Mouse (Mus musculus) embryonic facial prominence, embryonic 11.5 days (tissue): ENCODE data around the gene Rad9a. TPM values are rescaled to one million over a fixed set of nuclear protein-coding genes. Genes with fewer than 3 reads are reported as not detected.
A peak's percentile ranks its signal among the peaks of the same experiment; 100 is the strongest.

Experiments used
- ATAC-seq: fragments of 200-750 bp; cut with Nextera tagmentation; replicated peaks from 2 replicates; pipeline ENCODE4 v1.8.0; 2017; ENCODE audit warnings: low read depth; ENCODE audit not compliant: insufficient number of reproducible peaks, low FRiP score, low TSS enrichment
- DNase-seq: peaks from one replicate; pipeline ENCODE4 v3.0.0-alpha.2; 2015; ENCODE audit warnings: low spot score
- H3K27ac ChIP-seq: fragments of 300-500 bp; sonication (generic); replicated peaks from 2 replicates; pipeline ENCODE4 v1.5.1; 2014; ENCODE audit warnings: mild to moderate bottlenecking, low read depth, low read length, control low read depth
- H3K27me3 ChIP-seq: fragments of 300-500 bp; sonication (generic); 2 replicates; pipeline ENCODE4 v1.6.1; 2014; ENCODE audit warnings: mild to moderate bottlenecking, low read length, moderate library complexity, mixed read lengths; ENCODE audit not compliant: control insufficient read depth, insufficient read depth
- H3K36me3 ChIP-seq: fragments of 300-500 bp; sonication (generic); replicated peaks from 2 replicates; pipeline ENCODE4 v1.6.1; 2014; ENCODE audit warnings: low read depth, mild to moderate bottlenecking, low read length, moderate library complexity, mixed read lengths; ENCODE audit not compliant: control insufficient read depth, insufficient read depth
- H3K4me1 ChIP-seq: fragments of 300-500 bp; sonication (generic); 2 replicates; pipeline ENCODE4 v1.6.1; 2014; ENCODE audit warnings: low read length, mixed read lengths; ENCODE audit not compliant: control insufficient read depth, insufficient read depth
- H3K4me2 ChIP-seq: fragments of 300-500 bp; sonication (generic); 2 replicates; pipeline ENCODE4 v1.6.1; 2014; ENCODE audit warnings: low read depth, mild to moderate bottlenecking, control low read depth, low read length, moderate library complexity
- H3K4me3 ChIP-seq: fragments of 300-500 bp; sonication (generic); 2 replicates; pipeline ENCODE4 v1.5.1; 2014; ENCODE audit warnings: low read depth, low read length, control low read depth
- H3K9ac ChIP-seq: fragments of 300-500 bp; sonication (generic); replicated peaks from 2 replicates; pipeline ENCODE4 v1.6.1; 2014; ENCODE audit warnings: mild to moderate bottlenecking, control low read depth, low read length
- H3K9me3 ChIP-seq: fragments of 300-500 bp; sonication (generic); replicated peaks from 2 replicates; pipeline ENCODE4 v1.6.1; 2016; ENCODE audit warnings: mild to moderate bottlenecking, low read length, inconsistent platforms, mixed read lengths; ENCODE audit not compliant: control insufficient read depth
- WGBS: fragments of 180-500 bp; shearing (Covaris S2); extraction: QIAGEN DNeasy Blood & Tissue Kit; methylation state at CpG from one replicate; pipeline ENCODE4 v1.1.7; 2014; 5-methylcytosine and 5-hydroxymethylcytosine counted together
- polyA plus RNA-seq: library from polyadenylated mRNA; unstranded; fragments of >200 nt; fragmentation: Nextera tagmentation; extraction: Ambion mirVana; gene quantifications from 2 replicates; pipeline ENCODE4 v1.2.1, GENCODE M21; 2014

The Rad9a gene
- polyA plus RNA-seq, 1 experiment from 2014 or later = 46.8 TPM

DNA sequence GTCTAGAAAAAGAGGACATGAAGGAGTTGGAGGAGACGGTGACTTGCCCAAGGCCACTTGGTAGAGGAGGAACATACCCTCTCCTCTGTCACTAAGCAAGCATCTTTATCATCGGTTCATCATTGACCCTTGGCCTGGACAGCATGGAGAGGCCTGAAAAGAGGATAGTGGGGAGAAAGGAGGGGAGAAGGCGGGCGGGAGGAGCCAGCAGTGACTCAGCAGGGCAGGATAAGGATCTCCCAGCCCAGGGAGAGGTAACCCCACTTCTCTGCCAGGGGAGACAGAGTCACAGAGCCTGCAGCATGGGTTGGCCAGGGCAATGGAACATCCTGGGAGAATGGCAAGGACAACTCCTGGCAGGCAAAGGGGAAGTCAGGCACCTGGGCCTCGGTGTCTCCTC lies 7.1 kb upstream of the Rad9a start:
- WGBS = 77% methylated on average over 5 of the region's 5 CpGs
- ATAC-seq = no peak
- no peak overlapping the region for H3K9ac ChIP-seq

DNA sequence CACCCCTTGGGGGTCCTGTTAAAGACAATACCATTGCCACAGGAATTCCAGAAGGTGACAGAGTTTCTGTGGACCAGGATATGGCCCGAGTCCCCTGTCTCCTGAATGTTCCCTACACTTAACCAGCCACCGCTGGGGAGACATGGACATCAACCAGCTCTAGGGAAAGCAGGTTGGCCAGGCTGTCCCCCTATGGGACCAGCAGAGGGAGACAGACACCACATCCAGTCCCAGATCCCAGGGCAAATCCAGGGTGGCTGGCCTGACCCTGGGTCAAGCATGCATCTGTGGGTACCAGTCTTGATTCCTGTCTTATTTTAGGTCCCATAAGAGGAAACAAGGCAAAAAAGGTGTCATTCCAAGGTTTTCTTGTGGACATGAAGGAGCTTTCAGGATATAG lies 5.5 kb upstream of the Rad9a start:
- DNase-seq = peak; percentile 80

More for the DNA sequence above, 7.1 kb upstream of the Rad9a start:
- no peak overlapping the region for H3K27ac ChIP-seq
- H3K36me3 ChIP-seq = no peaks in the 10 kb centered on the region
- DNase-seq = no peak
- H3K4me2 ChIP-seq = no peak overlapping the region
- no peak overlapping the region for H3K4me3 ChIP-seq
- H3K9me3 ChIP-seq = no peaks in the 10 kb centered on the region
- H3K4me1 ChIP-seq = peaks cover 9% of the 10 kb centered on the region; the same call in 1 of the 2 replicates
- H3K27me3 ChIP-seq = peaks cover 2% of the 10 kb centered on the region; the same call in 1 of the 2 replicates

DNA sequence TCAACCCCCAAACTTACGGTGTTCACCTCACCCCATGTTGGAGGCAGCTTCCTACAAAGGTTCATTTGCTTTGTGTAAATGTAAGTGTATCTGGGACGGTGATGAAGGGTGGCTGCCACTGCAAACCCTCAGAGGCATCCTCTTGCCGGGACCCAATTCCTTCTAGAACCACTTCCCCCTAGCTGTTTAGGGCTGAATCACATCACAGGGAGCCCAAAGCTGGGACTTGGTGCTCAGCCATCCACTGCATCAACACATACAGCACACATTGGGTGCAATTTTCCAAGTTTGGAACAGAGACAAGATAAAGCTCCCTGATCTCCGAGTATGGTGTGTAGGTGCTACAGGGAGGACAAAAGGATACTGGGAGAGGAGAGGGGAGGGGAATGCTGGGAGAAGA lies 3.4 kb upstream of the Rad9a start:
- Histone ChIP-seq H3K27me3 (no peaks in the 10 kb centered on the region), H3K36me3 (no peaks in the 10 kb centered on the region; the same call in 1 of the 2 replicates), H3K4me3 (no peak overlapping the region), H3K27ac (no peak overlapping the region), H3K4me2 (no peak overlapping the region), H3K4me1 (peaks cover 3% of the 10 kb centered on the region; the same call in 1 of the 2 replicates), H3K9me3 (no peaks in the 10 kb centered on the region), H3K9ac (no peak overlapping the region)
- ATAC-seq (no peak), DNase-seq (no peak)
- WGBS = 60% methylated on average over 4 of the region's 4 CpGs

More for the DNA sequence above, 5.5 kb upstream of the Rad9a start:
- Histone ChIP-seq H3K9me3 (no peaks in the 10 kb centered on the region), H3K9ac (no peak overlapping the region), H3K4me1 (0 out of 2 replicates have a peak, but pooled peaks cover 2% of the 10 kb centered on the region), H3K27ac (no peak overlapping the region), H3K27me3 (peaks cover 2% of the 10 kb centered on the region; the same call in 1 of the 2 replicates), H3K36me3 (no peaks in the 10 kb centered on the region), H3K4me3 (no peak overlapping the region), H3K4me2 (no peak overlapping the region)
- peak; percentile 25; the same call in 1 of the 2 replicates for ATAC-seq
- WGBS = 0% methylated on average over 2 of the region's 2 CpGs

DNA sequence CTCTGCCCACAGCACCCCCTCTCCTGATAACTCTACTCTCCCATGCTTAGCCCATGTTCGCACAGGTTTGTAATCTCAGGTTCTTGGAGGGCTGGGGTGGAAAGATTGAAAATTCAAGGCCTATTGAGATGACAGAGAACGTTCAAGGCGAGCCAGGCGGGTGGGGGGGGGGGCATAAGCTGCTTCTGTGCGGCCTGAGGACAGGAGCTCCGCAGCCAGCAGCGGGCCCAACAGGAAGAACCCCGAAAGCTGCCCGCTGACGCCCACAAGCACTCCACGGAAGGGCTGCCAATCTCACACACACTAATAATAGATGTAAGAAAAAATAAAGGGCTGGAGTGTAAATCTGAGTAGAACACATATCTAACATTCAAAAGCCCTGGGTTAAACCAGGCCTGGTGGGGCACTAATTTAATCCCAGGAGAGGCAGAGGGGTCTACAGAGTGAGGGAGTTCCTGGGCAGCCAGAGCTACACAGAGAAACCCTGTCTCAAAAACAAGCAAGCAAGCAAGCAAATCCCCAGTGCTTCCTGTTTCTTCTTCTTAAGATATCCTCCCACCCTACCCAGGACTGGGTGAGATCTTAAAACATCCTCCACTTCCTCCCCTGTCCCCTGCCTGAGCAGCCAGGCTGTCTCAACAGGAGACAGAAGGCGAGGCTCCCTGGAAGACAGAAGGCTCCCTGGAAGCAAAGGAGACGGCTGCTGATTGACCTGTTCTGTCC lies 2.3 kb upstream of the Rad9a start:
- ATAC-seq (no peak), DNase-seq (no peak)
- H3K4me3 ChIP-seq = no peak overlapping the region
- H3K27ac ChIP-seq = no peak overlapping the region
- no peaks in the 10 kb centered on the region; the same call in 1 of the 2 replicates for H3K36me3 ChIP-seq
- H3K4me1 ChIP-seq = peaks cover 3% of the 10 kb centered on the region; the same call in 1 of the 2 replicates
- H3K9me3 ChIP-seq = no peaks in the 10 kb centered on the region
- WGBS = 63% methylated on average over 13 of the region's 13 CpGs
- no peak overlapping the region for H3K4me2 ChIP-seq
- no peak overlapping the region; the same call in 1 of the 2 replicates for H3K9ac ChIP-seq
- H3K27me3 ChIP-seq = no peaks in the 10 kb centered on the region

DNA sequence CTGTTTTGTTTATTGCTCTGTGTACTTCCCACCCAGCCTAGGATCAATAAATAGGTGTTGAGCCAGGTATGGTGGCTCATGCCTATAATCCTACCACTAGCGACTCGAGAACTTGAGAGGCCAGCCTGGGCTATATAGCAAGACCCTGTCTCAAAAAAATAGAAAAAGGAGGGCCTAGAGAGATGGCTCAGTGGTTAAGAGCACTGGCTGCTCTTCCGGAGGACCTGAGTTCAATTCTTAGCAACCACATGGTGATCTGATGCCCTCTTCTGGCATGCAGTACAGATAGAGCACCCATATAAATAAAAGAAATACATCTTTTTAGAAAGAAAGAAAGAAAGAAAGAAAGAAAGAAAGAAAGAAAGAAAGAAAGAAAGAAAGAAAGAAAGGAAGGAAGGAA lies 1.7 kb upstream of the Rad9a start:
- no peak overlapping the region for H3K4me2 ChIP-seq
- H3K4me3 ChIP-seq = no peak overlapping the region
- DNase-seq = no peak
- H3K9me3 ChIP-seq = no peaks in the 10 kb centered on the region
- H3K27me3 ChIP-seq = no peaks in the 10 kb centered on the region
- H3K27ac ChIP-seq = no peak overlapping the region
- H3K4me1 ChIP-seq = peaks cover 3% of the 10 kb centered on the region; the same call in 1 of the 2 replicates
- no peak for ATAC-seq
- H3K36me3 ChIP-seq = no peaks in the 10 kb centered on the region; the same call in 1 of the 2 replicates
- H3K9ac ChIP-seq = no peak overlapping the region
- WGBS = 56% methylated on average over 3 of the region's 3 CpGs

DNA sequence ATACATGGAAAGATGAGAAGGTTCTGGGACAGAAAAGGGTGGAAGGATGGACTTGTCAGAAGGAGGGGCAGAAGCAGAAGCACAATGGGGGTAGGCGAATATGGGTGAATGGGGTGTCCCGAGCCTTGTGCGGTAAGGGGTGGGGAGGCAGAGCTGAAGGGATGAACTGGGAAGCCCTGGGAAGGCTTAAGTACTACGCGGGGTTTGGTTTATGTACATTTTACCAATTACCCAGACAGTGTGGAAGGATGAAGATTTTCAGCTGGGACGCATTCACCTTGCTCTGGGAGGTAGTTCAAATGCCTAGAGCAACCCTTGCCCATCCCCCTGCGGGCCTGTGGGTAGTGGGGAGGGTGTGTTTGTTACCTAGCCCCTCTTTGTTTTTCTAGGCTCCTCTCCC lies 687 bp upstream of the Rad9a start:
- H3K4me2 ChIP-seq = peak overlapping the region; percentile 92
- no peaks in the 10 kb centered on the region; the same call in 1 of the 2 replicates for H3K36me3 ChIP-seq
- H3K9me3 ChIP-seq = no peaks in the 10 kb centered on the region
- peaks cover 3% of the 10 kb centered on the region; the same call in 1 of the 2 replicates for H3K4me1 ChIP-seq
- peak overlapping the region; percentile 66 for H3K9ac ChIP-seq
- ATAC-seq (no peak), DNase-seq (no peak)
- H3K27me3 ChIP-seq = no peaks in the 10 kb centered on the region
- H3K4me3 ChIP-seq = peak overlapping the region; percentile 62
- 35% methylated on average over 7 of the region's 7 CpGs for WGBS
- no peak overlapping the region for H3K27ac ChIP-seq

DNA sequence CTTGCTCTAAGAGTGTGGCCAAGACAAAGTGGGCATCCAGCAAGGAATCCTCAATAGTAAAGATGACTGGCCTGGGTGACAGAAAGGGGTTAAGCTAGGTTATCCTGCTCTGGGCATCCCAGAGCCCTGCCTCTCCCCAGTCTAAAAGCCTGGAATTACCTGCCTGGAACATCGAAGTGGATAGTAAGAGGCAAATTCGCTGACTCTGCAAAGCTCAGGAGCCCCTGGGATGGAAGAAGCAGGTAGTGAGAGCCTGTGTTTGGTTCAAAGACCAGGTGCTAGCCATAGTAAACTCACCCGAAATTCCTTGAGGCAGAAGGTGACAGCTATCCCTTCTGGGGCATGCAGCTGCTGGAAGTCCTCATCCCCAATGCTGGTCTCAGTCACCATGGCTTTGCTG lies 4.3 kb downstream of the Rad9a start:
- WGBS = 69% methylated on average over 3 of the region's 3 CpGs
- Histone ChIP-seq H3K36me3 (peaks cover 18% of the 10 kb centered on the region), H3K4me1 (peaks cover 10% of the 10 kb centered on the region)

DNA sequence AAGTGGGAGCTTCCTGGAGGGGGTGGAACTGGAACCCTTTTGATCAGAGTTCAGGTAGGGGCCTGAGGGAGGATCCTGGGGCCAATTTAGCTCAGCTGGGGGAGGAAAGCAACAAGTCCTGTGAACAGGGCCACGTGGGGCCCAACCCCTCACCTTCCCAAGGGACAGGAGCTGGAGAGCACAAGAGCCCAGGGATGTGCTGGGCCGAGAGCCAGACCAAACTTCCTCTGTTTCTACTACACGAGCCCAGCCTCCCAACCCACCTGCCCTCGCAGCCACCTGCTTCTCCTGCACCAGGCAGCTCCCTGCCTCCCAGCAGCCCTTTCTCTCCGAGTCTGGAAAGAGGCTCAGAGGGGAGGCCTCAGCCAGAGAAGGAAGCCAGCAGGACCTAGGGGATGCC lies 4.9 kb downstream of the Rad9a start:
- H3K27me3 ChIP-seq = no peaks in the 10 kb centered on the region
- ATAC-seq = no peak
- peaks cover 10% of the 10 kb centered on the region for H3K4me1 ChIP-seq
- H3K27ac ChIP-seq = no peak overlapping the region
- H3K9ac ChIP-seq = no peak overlapping the region
- no peak for DNase-seq
- peaks cover 18% of the 10 kb centered on the region for H3K36me3 ChIP-seq
- no peaks in the 10 kb centered on the region for H3K9me3 ChIP-seq
- 34% methylated on average over 5 of the region's 5 CpGs for WGBS
- no peak overlapping the region for H3K4me3 ChIP-seq
- no peak overlapping the region for H3K4me2 ChIP-seq

More for the DNA sequence above, 4.3 kb downstream of the Rad9a start:
- Histone ChIP-seq H3K4me2 (no peak overlapping the region), H3K27ac (no peak overlapping the region), H3K27me3 (no peaks in the 10 kb centered on the region), H3K9ac (no peak overlapping the region), H3K9me3 (no peaks in the 10 kb centered on the region), H3K4me3 (no peak overlapping the region)
- no peak for ATAC-seq
- DNase-seq = no peak
